Mouse (Mus musculus) thymus, postnatal 14 days (tissue): ENCODE results near the gene Tctex1d4.
A peak's percentile ranks its signal among the peaks of the same experiment; 100 is the strongest.

Source experiments
- DNase-seq: peaks from one replicate; pipeline ENCODE4 v3.0.0; 2021

Tctex1d4 gene

DNA sequence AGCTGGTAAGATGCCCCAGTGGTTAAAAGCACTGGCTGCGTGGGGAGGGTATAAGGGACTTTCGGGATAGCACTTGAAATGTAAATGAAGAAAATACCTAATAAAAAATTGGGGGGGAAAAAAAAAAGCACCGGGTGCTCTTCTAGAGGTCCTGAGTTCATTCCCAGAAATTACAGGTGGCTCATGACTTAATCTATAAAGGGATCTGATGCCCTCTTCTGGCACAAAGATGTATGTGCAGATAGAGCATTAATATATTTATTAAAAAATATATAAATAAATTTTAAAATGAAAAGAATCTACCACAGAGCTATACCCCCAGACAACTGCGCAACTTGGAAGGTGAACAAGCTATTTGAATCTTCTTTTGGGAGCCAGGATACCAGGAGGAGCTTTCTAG is 14.0 kb downstream of the Tctex1d4 start:
- DNase-seq, result no peak

DNA sequence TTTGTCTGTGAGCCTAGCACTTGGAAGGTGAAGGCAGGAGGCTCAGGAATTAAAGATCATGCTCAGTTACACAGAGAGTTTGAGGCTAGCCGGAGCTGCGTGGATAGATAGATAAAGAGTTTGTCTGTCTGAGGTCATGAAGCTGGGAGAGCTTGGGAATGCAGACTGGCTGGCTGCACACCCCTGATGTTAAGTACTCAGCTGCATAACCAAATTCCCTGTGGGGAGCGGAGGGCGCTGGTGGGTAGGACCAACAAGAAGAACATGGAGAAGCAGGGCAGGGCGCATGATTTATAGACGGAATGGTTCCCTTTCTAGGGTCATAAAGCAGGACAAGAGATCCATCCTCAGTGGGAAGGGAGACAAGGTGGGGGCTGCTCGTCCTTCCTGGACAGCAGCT is 16.4 kb downstream of the Tctex1d4 start:
- no peak for DNase-seq

DNA sequence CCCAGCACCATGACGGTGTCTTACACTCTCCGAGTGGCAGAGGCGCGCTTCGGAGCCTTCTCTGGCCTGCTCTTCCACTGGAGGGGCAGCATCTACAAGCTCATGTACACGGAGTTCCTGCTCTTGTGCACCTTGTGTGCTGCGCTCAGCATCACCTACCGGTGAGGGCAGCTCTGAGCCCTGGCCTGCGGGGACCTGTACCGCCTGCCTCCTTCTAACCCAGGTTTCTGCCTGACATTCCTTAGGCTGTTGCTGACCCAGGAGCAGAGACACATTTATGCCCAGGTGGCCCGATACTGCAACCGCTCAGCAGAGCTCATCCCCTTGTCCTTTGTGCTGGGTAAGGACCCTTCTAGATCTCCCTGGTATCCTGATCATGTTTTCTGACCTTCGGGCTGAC is 18.7 kb downstream of the Tctex1d4 start:
- no peak for DNase-seq

DNA sequence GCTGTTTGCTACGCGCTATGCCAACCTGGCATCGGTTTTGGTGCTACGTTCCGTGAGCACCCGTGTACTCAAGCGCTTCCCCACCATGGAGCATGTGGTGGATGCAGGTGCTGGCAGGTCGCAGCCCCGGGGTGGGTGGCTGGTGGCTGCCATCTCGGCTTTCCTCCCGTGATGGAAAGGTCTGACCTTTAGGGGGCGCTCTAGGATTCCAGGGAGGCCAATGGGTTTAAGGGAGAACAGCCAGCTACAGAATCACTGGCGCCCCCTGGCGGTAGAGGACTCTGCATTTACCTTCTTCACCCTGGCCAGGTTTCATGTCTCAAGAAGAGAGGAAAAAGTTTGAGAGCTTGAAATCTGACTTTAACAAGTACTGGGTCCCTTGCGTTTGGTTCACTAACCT is 19.6 kb downstream of the Tctex1d4 start:
- DNase-seq, result peak; percentile 92

DNA sequence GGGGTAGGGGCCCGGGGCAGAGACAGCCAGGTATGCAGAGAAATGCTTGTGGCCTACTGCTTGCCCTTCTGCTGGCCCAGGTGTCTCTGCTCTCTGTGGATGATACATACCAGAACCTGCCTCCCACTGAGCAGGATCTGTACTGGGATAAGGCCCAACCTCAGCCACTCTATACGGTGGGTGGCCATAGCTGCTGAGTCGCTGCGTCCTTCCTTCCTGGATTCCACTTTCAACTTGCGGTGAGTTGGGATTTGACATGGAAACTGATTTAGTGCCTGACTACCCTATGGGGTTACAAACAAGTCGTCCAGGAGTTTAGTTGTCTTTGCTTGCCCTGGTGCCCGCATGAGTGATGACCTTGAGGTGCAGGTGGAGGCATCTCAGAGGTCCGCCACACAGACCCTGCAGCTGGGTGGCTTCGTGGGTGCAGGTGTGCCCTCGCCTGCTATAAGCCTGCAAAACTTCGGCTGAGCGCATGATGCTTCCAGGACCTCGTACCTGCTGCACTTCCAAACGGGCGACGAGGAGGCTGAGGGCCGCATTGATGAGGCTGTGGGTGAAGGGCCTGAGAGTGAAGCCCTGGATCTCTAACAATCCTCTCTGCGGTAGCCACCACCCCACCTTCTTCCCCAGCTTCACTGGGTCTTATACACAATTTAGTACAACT is 21.6 kb downstream of the Tctex1d4 start:
- DNase-seq, result no peak

DNA sequence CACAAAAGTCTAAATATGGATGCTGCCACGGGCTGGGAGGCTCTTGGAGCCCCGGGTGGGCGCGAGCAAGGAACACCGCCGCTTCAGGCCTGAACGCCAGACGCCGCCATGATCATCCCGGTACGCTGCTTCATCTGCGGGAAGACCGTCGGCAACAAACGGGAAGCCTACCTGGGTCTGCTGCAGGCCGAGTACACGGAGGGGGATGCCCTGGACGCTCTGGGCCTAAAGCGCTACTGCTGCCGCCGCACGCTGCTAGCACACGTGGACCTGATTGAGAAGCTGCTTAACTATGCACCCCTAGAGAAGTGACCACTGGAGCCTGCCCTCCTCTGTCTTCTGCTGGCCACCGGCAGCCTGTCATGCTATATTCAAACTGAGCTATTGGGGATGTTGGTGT is 22.2 kb downstream of the Tctex1d4 start:
- no peak for DNase-seq

DNA sequence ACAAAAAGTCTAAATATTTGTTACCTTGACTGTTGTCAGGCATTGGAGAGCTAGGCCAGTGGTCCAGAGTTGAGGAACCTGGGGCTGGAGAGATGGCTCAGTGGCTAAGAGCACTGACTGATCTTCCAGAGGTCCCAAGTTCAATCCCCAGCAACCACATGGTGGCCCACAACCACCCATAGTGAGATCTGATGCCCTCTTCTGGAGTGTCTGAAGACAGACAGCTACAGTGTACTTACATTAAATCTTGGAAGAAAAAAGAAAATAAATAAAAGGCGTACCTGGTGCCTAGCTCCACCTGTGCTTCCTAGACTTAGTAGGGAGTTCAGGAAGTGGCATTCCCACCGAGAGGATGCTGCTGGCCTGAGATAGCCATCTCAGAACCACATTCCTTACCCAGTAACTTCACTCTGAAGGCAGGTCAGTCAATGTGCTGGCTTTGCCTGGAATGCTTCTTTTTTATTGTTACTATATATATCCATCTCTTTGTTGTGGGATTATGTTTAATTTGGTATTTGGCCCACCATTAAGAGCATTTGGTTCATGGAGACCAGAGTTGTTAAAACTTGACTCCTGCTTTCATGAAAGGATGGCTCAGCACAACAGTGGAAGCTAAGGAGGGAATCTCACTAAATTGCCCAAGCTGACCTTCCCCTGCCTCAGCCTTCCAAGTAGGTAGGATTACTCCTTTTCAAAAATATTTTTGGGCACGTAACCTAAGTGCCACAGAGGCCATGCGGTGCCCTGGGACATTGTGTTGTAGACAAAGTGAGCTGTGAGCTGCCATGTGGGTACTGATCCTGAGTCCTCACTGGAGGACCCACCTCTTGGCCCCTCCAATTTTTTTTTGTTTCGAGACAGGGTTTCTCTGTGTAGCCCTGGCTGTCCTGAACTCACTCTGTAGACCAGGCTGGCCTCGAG is 23.0 kb downstream of the Tctex1d4 start:
- no peak for DNase-seq

DNA sequence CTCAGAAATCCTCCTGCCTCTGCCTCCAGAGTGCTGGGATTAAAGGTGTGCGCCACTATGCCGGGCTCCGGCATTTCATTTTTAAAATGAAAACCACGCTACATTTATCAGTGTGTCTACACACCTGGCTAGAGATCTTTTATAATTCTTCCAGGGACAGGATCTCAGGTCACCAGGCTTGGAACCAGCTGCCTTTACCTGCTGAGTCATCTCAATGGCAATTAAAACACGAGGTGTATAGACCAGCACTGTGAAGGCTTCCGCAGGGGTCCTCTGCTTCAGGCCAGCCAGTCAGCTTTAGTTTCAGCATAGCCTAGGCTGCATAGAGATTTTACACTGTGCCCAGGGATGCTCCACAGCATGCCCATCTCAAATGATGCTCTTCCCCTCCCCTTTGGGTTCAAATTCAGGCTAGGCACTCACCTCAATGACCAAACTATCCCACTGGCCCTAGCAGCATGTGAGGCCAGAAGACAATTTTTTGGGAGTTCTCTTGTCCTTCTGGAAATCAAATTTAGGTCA is 23.7 kb downstream of the Tctex1d4 start:
- no peak for DNase-seq

DNA sequence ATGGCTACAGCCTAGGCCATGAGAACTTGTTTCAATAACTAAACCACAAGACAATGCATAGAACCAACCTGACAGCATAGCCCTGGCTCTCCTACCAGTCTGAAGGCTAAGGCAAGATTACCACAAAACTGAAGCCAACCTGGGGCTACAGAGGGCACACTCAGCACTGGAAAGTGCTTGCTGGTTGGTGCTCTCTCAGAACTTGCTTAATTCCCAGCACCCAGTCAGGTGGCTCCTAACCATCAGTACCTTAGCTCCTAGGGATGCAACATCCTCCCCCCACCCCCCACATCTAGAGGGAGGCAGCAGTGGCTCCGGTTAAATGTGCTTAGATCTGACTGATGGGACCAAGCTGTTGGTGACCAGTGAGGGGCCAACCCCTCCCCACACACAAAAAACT is 24.8 kb downstream of the Tctex1d4 start:
- DNase-seq, result no peak

DNA sequence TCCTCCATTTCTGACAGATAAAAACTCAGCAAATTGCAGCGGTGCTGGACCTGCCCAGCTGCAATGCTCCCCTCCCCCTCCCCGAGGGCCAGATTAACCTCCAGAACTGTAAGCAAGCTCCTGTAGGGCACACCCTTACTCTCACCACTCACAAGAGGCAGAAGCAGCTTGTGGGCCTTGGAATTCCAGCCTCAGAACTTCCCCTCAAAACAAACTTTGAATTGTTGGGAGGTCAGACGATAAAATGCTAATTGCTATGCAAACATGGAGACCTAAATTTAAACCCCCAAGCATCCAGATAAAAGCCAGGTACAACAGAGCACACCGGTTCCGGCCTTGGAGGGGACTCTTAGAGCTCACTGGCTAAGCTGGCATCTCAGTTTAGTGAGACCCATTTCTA is 26.1 kb downstream of the Tctex1d4 start:
- no peak for DNase-seq

DNA sequence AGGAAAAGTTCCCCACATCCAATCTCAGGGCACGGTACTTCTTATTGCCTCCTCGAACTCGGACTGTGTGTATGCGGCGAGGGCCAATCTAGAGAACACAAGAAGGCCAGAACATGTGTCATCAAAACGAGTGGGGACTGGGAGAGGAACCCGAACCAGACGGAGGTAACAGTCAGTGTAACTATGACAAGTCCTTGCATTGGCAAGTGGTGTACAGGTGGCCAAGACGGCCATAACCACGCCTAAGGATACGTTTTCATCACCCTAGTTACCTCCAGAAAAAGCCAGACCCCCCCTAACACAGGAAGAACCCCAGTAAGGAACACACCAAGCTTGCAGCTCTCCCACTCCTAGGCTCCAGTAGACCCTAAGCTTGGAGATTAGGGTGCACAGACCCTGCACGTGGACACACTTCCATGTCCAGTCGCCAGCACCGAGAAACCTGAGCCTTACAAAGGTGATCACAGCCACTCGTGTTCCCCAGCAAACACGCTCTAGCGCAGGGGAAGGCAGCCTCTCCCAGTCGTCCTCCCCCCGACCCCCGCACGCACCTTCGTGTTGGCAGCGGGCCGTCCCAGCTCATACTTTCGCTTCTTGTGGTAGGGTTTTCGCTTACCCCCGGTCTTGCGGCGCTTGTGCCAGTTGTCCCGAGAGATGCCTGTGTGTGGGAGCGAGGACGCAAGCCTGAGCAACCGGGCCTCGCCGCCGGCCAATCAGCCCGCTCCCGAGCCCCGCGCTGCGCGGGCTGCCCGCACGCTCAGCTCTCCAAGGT is 28.6 kb downstream of the Tctex1d4 start:
- no peak for DNase-seq

DNA sequence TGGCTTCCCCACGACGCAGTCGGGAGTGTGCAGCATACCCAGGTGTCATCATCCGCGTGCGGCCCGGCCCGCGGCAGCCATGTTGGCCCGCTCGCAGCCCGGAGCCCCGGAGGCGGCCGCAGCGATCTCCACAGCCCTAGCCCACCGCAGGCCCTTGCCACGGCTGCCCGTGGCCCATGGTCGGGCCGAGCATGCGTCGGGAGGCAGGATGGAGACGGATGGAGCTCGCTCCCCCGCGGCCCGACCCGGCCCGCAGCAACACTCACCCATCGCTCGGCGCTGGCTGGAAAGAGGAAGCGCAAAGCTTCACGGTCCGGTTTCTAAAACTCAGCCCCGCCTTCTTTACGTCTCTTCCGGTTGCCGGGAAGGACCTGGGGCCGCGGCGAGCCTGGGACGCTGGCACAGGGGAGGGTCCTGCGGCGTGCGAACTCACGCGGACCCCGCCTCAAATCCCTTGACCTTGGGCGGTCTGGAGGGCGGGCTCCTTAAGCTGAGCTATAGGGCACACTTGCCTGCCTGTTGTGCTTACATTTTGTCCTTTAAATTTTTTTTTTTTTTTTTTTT is 29.3 kb downstream of the Tctex1d4 start, which contains the start of gene Rps8:
Gene Rps8, minus strand, starts transcription at position 452 of the 564 bp plus-strand sequence.
- DNase-seq, result peak; percentile 86

DNA sequence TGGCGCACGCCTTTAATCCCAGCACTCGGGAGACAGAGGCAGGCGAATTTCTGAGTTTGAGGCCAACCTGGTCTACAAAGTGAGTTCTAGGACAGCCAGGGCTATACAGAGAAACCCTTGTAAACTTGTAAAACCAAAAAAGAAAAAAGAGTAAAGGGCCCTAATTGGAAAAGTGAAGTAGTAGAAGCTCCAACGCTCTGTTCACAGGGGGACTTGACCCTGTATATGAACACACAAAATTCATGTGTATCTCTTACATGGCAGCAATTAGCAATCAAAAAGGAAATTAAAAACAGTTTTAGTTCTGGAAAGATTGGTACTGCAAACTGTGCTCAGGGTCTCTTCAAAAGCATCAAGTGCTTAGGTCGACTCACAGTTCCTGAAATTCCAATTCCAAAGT is 29.8 kb downstream of the Tctex1d4 start:
- DNase-seq, result no peak

DNA sequence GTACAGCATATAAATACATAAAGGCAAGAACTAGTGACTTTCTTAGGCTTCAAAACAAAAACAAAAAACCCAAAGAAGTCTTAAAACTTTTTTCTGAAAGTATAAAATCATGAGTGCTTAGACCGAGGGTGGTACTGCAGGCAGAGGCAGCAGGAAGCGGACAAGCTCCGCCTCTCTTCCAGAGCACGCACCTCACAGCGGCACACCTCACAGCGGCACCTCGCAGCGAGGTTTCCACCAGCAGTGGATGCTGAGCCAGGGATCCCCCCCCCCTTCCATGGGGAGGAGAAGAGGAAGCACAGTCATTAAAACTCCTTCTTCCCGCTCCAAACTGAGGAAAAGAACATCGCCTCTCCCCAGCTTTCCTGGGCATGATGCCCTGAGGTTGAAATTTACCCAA is 33.1 kb downstream of the Tctex1d4 start:
- no peak for DNase-seq

DNA sequence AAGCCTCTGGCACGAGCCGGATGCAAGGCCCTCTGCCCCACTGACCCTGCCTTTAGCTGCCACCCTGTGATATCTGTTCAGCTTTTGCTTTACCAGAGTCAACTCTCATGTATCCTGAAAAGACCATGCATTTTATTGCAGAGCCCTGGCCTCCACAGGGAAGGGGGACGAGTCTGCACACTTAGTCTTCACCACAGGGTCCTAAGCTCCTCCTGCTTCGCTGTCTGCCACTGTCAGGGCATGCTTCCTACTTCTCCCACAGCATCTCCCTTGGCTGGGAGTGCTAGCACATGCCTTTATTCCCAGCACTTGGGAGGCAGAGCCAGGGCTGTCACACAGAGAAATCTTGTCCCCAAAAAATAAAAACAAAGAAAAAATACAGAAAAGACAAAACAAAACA is 34.6 kb downstream of the Tctex1d4 start:
- no peak for DNase-seq

DNA sequence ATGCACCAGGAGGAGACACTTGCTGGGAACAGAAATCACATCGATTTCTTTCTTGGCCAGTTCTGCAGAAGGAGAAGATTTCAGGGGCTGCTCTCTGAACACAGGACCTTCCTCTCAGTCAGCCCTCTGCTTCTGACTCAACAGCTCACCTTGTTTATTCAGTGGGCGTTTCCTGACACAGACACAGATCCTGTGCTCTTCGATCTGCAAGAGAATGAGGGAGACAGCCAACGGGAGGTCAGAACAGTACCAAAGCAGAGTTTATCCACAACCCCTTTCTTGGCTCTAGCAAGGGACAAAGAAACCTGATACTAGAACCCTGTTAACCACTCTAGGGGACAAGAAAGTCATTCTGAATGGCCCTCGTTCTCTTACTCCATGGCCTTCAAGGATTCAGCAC is 43.3 kb downstream of the Tctex1d4 start:
- DNase-seq, result no peak
